Mouse (Mus musculus): ENCODE data around the gene 1700056E22Rik. TPM values are rescaled to one million over a fixed set of nuclear protein-coding genes. Genes with fewer than 3 reads are reported as not detected.

1700056E22Rik gene
- polyA plus RNA-seq, 1 experiment: 0.90 TPM

- Histone ChIP-seq H3ac (ENCODE audit: control insufficient read depth, insufficient read length, low read depth) (no peak overlapping the region), H3K4me3 (ENCODE audit: insufficient read depth, poor library complexity, severe bottlenecking) (no peak overlapping the region), H3K79me2 (ENCODE audit: control insufficient read depth, insufficient read depth) (no peaks in the 10 kb centered on the region), H3K79me3 (ENCODE audit: low read depth) (no peaks in the 10 kb centered on the region), H3K36me3 (ENCODE audit: control insufficient read depth, insufficient read depth) (no peaks in the 10 kb centered on the region), H3K27me3 (ENCODE audit: control insufficient read depth, insufficient read depth, insufficient read length) (no peaks in the 10 kb centered on the region)
- TF ChIP-seq MYOG (IDR thresholded peaks at IDR 0.05; ENCODE audit: control insufficient read depth, extremely low read depth, insufficient read length) (no peak), FOSL1 (IDR thresholded peaks at IDR 0.05; ENCODE audit: insufficient read depth, low read length, poor library complexity, severe bottlenecking) (no peak), MAX (IDR thresholded peaks at IDR 0.05) (no peak), USF1 (IDR thresholded peaks at IDR 0.05; ENCODE audit: low read depth) (no peak), MYOD1 (IDR thresholded peaks at IDR 0.05; ENCODE audit: control insufficient read depth, insufficient read length, low read depth) (no peak)
Observed at GRCm38 (mm10) chr1:184011311-184011710, 22.8 kb downstream of the 1700056E22Rik start.

- Histone ChIP-seq H3K36me3 (ENCODE audit: control insufficient read depth, insufficient read depth) (no peaks in the 10 kb centered on the region), H3K79me3 (ENCODE audit: low read depth) (no peaks in the 10 kb centered on the region), H3K79me2 (ENCODE audit: control insufficient read depth, insufficient read depth) (no peaks in the 10 kb centered on the region), H3K4me3 (ENCODE audit: insufficient read depth, poor library complexity, severe bottlenecking) (no peak overlapping the region), H3ac (ENCODE audit: control insufficient read depth, insufficient read length, low read depth) (no peak overlapping the region), H3K27me3 (ENCODE audit: control insufficient read depth, insufficient read depth, insufficient read length) (no peaks in the 10 kb centered on the region)
- TF ChIP-seq CTCF (IDR thresholded peaks at IDR 0.05; ENCODE audit: control insufficient read depth, insufficient read depth, insufficient read length) (no peak), FOSL1 (IDR thresholded peaks at IDR 0.05; ENCODE audit: insufficient read depth, low read length, poor library complexity, severe bottlenecking) (no peak), MAX (IDR thresholded peaks at IDR 0.05) (no peak), CEBPB (IDR thresholded peaks at IDR 0.05; ENCODE audit: low read depth) (no peak), MYOD1 (IDR thresholded peaks at IDR 0.05; ENCODE audit: control insufficient read depth, insufficient read length, low read depth) (no peak), MYOG (IDR thresholded peaks at IDR 0.05; ENCODE audit: control insufficient read depth, extremely low read depth, insufficient read length) (no peak), USF1 (IDR thresholded peaks at IDR 0.05; ENCODE audit: low read depth) (no peak)
Observed at GRCm38 (mm10) chr1:184006086-184006485, 28.0 kb downstream of the 1700056E22Rik start.

GRCm38 (mm10) chr1:184005315-184006058 is 28.6 kb downstream of the 1700056E22Rik start:
- H3K79me2 ChIP-seq (ENCODE audit: control insufficient read depth, insufficient read depth): no peaks in the 10 kb centered on the region
- no peaks in the 10 kb centered on the region for H3K36me3 ChIP-seq (ENCODE audit: control insufficient read depth, insufficient read depth)
- TF ChIP-seq USF1 (IDR thresholded peaks at IDR 0.05; ENCODE audit: low read depth) (no peak), MAX (IDR thresholded peaks at IDR 0.05) (no peak), MYOD1 (IDR thresholded peaks at IDR 0.05; ENCODE audit: control insufficient read depth, insufficient read length, low read depth) (no peak), MYOG (IDR thresholded peaks at IDR 0.05; ENCODE audit: control insufficient read depth, extremely low read depth, insufficient read length) (no peak), FOSL1 (IDR thresholded peaks at IDR 0.05; ENCODE audit: insufficient read depth, low read length, poor library complexity, severe bottlenecking) (no peak), CEBPB (IDR thresholded peaks at IDR 0.05; ENCODE audit: low read depth) (no peak), CTCF (IDR thresholded peaks at IDR 0.05; ENCODE audit: control insufficient read depth, insufficient read depth, insufficient read length) (no peak)
- no peak overlapping the region for H3ac ChIP-seq (ENCODE audit: control insufficient read depth, insufficient read length, low read depth)
- no peaks in the 10 kb centered on the region for H3K79me3 ChIP-seq (ENCODE audit: low read depth)
- H3K4me3 ChIP-seq (ENCODE audit: insufficient read depth, poor library complexity, severe bottlenecking): no peak overlapping the region
- H3K27me3 ChIP-seq (ENCODE audit: control insufficient read depth, insufficient read depth, insufficient read length): no peaks in the 10 kb centered on the region

GRCm38 (mm10) chr1:184004311-184004710 is 29.8 kb downstream of the 1700056E22Rik start:
- H3K4me3 ChIP-seq (ENCODE audit: insufficient read depth, poor library complexity, severe bottlenecking): no peak overlapping the region
- no peaks in the 10 kb centered on the region for H3K27me3 ChIP-seq (ENCODE audit: control insufficient read depth, insufficient read depth, insufficient read length)
- H3K36me3 ChIP-seq (ENCODE audit: control insufficient read depth, insufficient read depth): no peaks in the 10 kb centered on the region
- H3ac ChIP-seq (ENCODE audit: control insufficient read depth, insufficient read length, low read depth): no peak overlapping the region
- H3K79me2 ChIP-seq (ENCODE audit: control insufficient read depth, insufficient read depth): no peaks in the 10 kb centered on the region
- TF ChIP-seq CTCF (IDR thresholded peaks at IDR 0.05; ENCODE audit: control insufficient read depth, insufficient read depth, insufficient read length) (no peak), CEBPB (IDR thresholded peaks at IDR 0.05; ENCODE audit: low read depth) (no peak), MYOD1 (IDR thresholded peaks at IDR 0.05; ENCODE audit: control insufficient read depth, insufficient read length, low read depth) (no peak), USF1 (IDR thresholded peaks at IDR 0.05; ENCODE audit: low read depth) (no peak), MAX (IDR thresholded peaks at IDR 0.05) (no peak), FOSL1 (IDR thresholded peaks at IDR 0.05; ENCODE audit: insufficient read depth, low read length, poor library complexity, severe bottlenecking) (no peak), MYOG (IDR thresholded peaks at IDR 0.05; ENCODE audit: control insufficient read depth, extremely low read depth, insufficient read length) (no peak)
- no peaks in the 10 kb centered on the region for H3K79me3 ChIP-seq (ENCODE audit: low read depth)

GRCm38 (mm10) chr1:184002470-184002869 is 31.6 kb downstream of the 1700056E22Rik start:
- TF ChIP-seq CTCF (IDR thresholded peaks at IDR 0.05; ENCODE audit: control insufficient read depth, insufficient read depth, insufficient read length) (no peak), FOSL1 (IDR thresholded peaks at IDR 0.05; ENCODE audit: insufficient read depth, low read length, poor library complexity, severe bottlenecking) (no peak), USF1 (IDR thresholded peaks at IDR 0.05; ENCODE audit: low read depth) (no peak), CEBPB (IDR thresholded peaks at IDR 0.05; ENCODE audit: low read depth) (no peak), MYOD1 (IDR thresholded peaks at IDR 0.05; ENCODE audit: control insufficient read depth, insufficient read length, low read depth) (no peak), MAX (IDR thresholded peaks at IDR 0.05) (no peak), MYOG (IDR thresholded peaks at IDR 0.05; ENCODE audit: control insufficient read depth, extremely low read depth, insufficient read length) (no peak)
- Histone ChIP-seq H3K27me3 (ENCODE audit: control insufficient read depth, insufficient read depth, insufficient read length) (no peaks in the 10 kb centered on the region), H3K79me3 (ENCODE audit: low read depth) (no peaks in the 10 kb centered on the region), H3K36me3 (ENCODE audit: control insufficient read depth, insufficient read depth) (no peaks in the 10 kb centered on the region), H3K79me2 (ENCODE audit: control insufficient read depth, insufficient read depth) (no peaks in the 10 kb centered on the region), H3ac (ENCODE audit: control insufficient read depth, insufficient read length, low read depth) (no peak overlapping the region), H3K4me3 (ENCODE audit: insufficient read depth, poor library complexity, severe bottlenecking) (no peak overlapping the region)

Data from C2C12 (cell line).